In the genomic region with DNA sequence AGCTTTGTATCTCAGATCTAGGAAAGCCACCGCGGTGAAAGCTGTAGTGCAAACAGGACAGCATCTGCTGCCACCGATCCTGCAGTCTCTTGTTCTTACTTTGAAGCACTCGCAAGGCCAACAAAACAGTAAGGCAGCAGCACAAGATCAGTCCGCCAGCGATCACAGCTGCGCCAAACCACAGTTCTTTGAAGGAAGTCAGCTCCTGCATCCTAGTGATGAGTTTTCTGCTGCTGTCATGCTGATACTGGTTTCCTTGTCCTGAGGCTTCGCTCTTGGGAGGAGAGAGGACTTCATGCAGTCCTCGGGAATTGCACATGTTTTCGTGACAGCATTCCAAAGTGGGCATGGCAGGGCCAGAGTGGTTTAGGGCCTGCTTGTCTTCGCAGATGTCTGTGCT, we compare ENCODE assay signal across 9 mouse cellular contexts. TPM values are rescaled to one million over a fixed set of nuclear protein-coding genes. Genes with fewer than 3 reads are reported as not detected.
DNase-seq lines count a peak whose midpoint lies in the region; ATAC-seq and TF ChIP-seq lines count a peak whose summit lies in the region.
"Had no signal": no experiment of that assay in that cellular context is flagged by ENCODE, and none has a peak within 500 bp of the region (broad histone marks: within the 10 kb centered on the region; RNA-seq: fewer than 3 reads in every experiment).

No protein-coding gene starts in this region.

- intact Hi-C loops in left cerebral cortex, postnatal 36 days (cut with DNase I) = loop anchor here (5.0 kb wide), 1 partner anchor 85 kb away; no protein-coding TSS in a partner anchor

- whole genome bisulfite sequencing in forebrain, embryonic 15.5 days = 28% methylated on average over 11 of the region's 11 CpGs
- 38% methylated on average over 11 of the region's 11 CpGs for WGBS in limb, embryonic 11.5 days

- peak overlapping the region; percentile 96 for H3K4me2 ChIP-seq in forebrain, embryonic 15.5 days (replicated peaks)
- H3K4me2 ChIP-seq in limb, embryonic 11.5 days (ENCODE audit: low read depth, severe bottlenecking) = peak overlapping the region; percentile 87

- H3K4me3 ChIP-seq in ES-E14 (ENCODE audit: insufficient read depth in 1 of 2, low read depth in 1 of 2, low read length in 2 of 2, poor library complexity in 1 of 2, severe bottlenecking in 1 of 2) = peak overlapping the region; percentile 62 to 67; a peak in 2 of 4 replicates
- peak overlapping the region; percentile 64 for H3K4me3 ChIP-seq in forebrain, embryonic 15.5 days
- H3K4me3 ChIP-seq in limb, embryonic 11.5 days (ENCODE audit: low read depth, low read length) = peak overlapping the region; percentile 38

- H3K36me3 ChIP-seq in ES-E14 (ENCODE audit: control insufficient read depth, insufficient read depth, low read length, poor library complexity, severe bottlenecking) = no peaks in the 10 kb centered on the region
- H3K36me3 ChIP-seq in forebrain, embryonic 15.5 days = no peaks in the 10 kb centered on the region
- H3K36me3 ChIP-seq in limb, embryonic 11.5 days (ENCODE audit: control insufficient read depth, insufficient read depth, low read length) = no peaks in the 10 kb centered on the region

- peaks cover 0 to 3% of the 10 kb centered on the region in 2 experiments; a peak in 1 of 4 replicates for H3K4me1 ChIP-seq in ES-E14 (ENCODE audit: control insufficient read depth in 2 of 2, insufficient read depth in 2 of 2, low read length in 2 of 2, poor library complexity in 1 of 2)
- H3K4me1 ChIP-seq in forebrain, embryonic 15.5 days = peaks cover 6% of the 10 kb centered on the region
- no peaks in the 10 kb centered on the region for H3K4me1 ChIP-seq in limb, embryonic 11.5 days (ENCODE audit: control insufficient read depth, insufficient read depth, low read length)

- peak; percentile 1 for DNase-seq in kidney, adult 11 months
- no peak for DNase-seq in kidney, postnatal 25 days
- DNase-seq in ES-E14 (ENCODE audit: low read depth, low spot score) = no peak
- DNase-seq in limb, embryonic 11.5 days (ENCODE audit: low spot score) = peak; percentile 32
- DNase-seq in left cerebral cortex, postnatal 36 days (ENCODE audit: low spot score in 2 of 2) = no peak

- no peaks in the 10 kb centered on the region for H3K9me3 ChIP-seq in ES-E14 (ENCODE audit: control insufficient read depth, insufficient read depth, low read depth, low read length)
- H3K9me3 ChIP-seq in forebrain, embryonic 15.5 days = no peaks in the 10 kb centered on the region
- H3K9me3 ChIP-seq in limb, embryonic 11.5 days (ENCODE audit: control insufficient read depth, low read length) = no peaks in the 10 kb centered on the region

- H3K9ac ChIP-seq in ES-E14 (ENCODE audit: insufficient read depth, low read depth, low read length, poor library complexity, severe bottlenecking) = no peak overlapping the region
- H3K9ac ChIP-seq in forebrain, embryonic 15.5 days (replicated peaks) = peak overlapping the region; percentile 49; the same call in 1 of the 2 replicates
- H3K9ac ChIP-seq in limb, embryonic 11.5 days (ENCODE audit: low read length) = peak overlapping the region; percentile 48; the same call in 1 of the 2 replicates

- H3K27ac ChIP-seq in ES-E14 (ENCODE audit: insufficient read depth, low read depth, low read length, poor library complexity, severe bottlenecking) = no peak overlapping the region
- no peak overlapping the region for H3K27ac ChIP-seq in forebrain, embryonic 15.5 days (replicated peaks)
- H3K27ac ChIP-seq in limb, embryonic 11.5 days (replicated peaks; ENCODE audit: low read depth, low read length) = no peak overlapping the region

- no peaks in the 10 kb centered on the region for H3K27me3 ChIP-seq in forebrain, embryonic 15.5 days
- H3K27me3 ChIP-seq in limb, embryonic 11.5 days (ENCODE audit: control insufficient read depth, insufficient read depth, low read length) = no peaks in the 10 kb centered on the region

- no peak for ATAC-seq in forebrain, embryonic 15.5 days (replicated peaks)
- no peak for ATAC-seq in limb, embryonic 11.5 days (ENCODE audit: insufficient number of reproducible peaks, low FRiP score, low TSS enrichment, low read depth)
- peak; percentile 33 for ATAC-seq in monocyte, adult 5-6 weeks (replicated peaks; ENCODE audit: insufficient number of reproducible peaks, low FRiP score, low TSS enrichment, poor library complexity, severe bottlenecking)
- ATAC-seq in erythroid progenitor cell, adult 5-6 weeks (replicated peaks; ENCODE audit: low FRiP score, poor library complexity, severe bottlenecking) = no peak

- in situ Hi-C loops in ES-E14 (cut with MboI; ENCODE audit: low sequenced_read_pairs in 2 of 2, unreplicated experiment in 2 of 2) = no loop called here

TF ChIP-seq in ES-E14, 5 proteins besides CTCF, POLR2A, EP300 and RAD21:
- TF ChIP-seq ZNF384 (IDR thresholded peaks at IDR 0.05; ENCODE audit: low read depth, low read length) = no peak
TF ChIP-seq in ES-E14: peak in this region for 0.

RNA-seq across cellular contexts. Expression of a gene that starts 17.8 kb away (rescaled TPM):
- not detected in 2 replicates for total RNA-seq in ES-E14 (2012; rRNA removed)
- polyA plus RNA-seq in forebrain, embryonic 15.5 days (2015; fragmentation: Nextera tagmentation; extraction: Ambion mirVana) = not detected in 2 replicates
- not detected in 2 replicates for polyA plus RNA-seq in limb, embryonic 11.5 days (2014; fragmentation: Nextera tagmentation; extraction: Ambion mirVana)
- 0.29 to 1.1 TPM in 2 of 3 replicates, not detected in the other for total RNA-seq in monocyte, adult 5-6 weeks (2017)
- 1.3 and 3.2 TPM in 2 replicates for total RNA-seq in erythroid progenitor cell, adult 5-6 weeks (2015; ENCODE audit: low replicate concordance)
- total RNA-seq in erythroid progenitor cell, adult 5-6 weeks (2017; ENCODE audit: low replicate concordance) = 0.98 and 1.3 TPM in 2 replicates
- not detected for total RNA-seq in left cerebral cortex, postnatal 36 days (2021)
- total RNA-seq: layer of hippocampus, adult 18-20 months had no signal

RNA-seq across cellular contexts. Expression of a gene that starts 40.6 kb away (rescaled TPM):
- total RNA-seq in ES-E14 (2012; rRNA removed) = 0.16 and 0.36 TPM in 2 replicates
- polyA plus RNA-seq in forebrain, embryonic 15.5 days (2015; fragmentation: Nextera tagmentation; extraction: Ambion mirVana) = not detected in 2 replicates
- not detected in 2 replicates for polyA plus RNA-seq in limb, embryonic 11.5 days (2014; fragmentation: Nextera tagmentation; extraction: Ambion mirVana)
- total RNA-seq in monocyte, adult 5-6 weeks (2017) = 49.1 to 75.5 TPM (median 56.6 TPM) in 3 replicates
- 9.7 and 23.1 TPM in 2 replicates for total RNA-seq in erythroid progenitor cell, adult 5-6 weeks (2015; ENCODE audit: low replicate concordance)
- 8.8 and 10.7 TPM in 2 replicates for total RNA-seq in erythroid progenitor cell, adult 5-6 weeks (2017; ENCODE audit: low replicate concordance)
- under 1 TPM; 0.15 to 0.23 TPM for total RNA-seq in left cerebral cortex, postnatal 36 days (2021)

Comparison
In these comparisons a context has a peak if more than half of its experiments do, and no peak if none do; other contexts are left out.
1. DNase-seq: peak in kidney, adult 11 months (single experiment) and limb, embryonic 11.5 days (single experiment); none in kidney, postnatal 25 days (0 of 2), ES-E14 (single experiment) and left cerebral cortex, postnatal 36 days (0 of 2).
2. Peak in every context shown above with its lines, with median percentiles within 50 percentile points of each other: H3K4me3 ChIP-seq.